Mouse (Mus musculus): Measurements from ENCODE around the gene Utrn. TPM values are rescaled to one million over a fixed set of nuclear protein-coding genes. Genes with fewer than 3 reads are reported as not detected.

The Utrn gene
- 95.6 TPM for polyA plus RNA-seq (2014; fragmentation: Illumina TruSeq; extraction: RNeasy Lipid Tissue Mini Kit (QIAGEN cat#74804); ENCODE audit: low read depth, low replicate concordance)

DNA sequence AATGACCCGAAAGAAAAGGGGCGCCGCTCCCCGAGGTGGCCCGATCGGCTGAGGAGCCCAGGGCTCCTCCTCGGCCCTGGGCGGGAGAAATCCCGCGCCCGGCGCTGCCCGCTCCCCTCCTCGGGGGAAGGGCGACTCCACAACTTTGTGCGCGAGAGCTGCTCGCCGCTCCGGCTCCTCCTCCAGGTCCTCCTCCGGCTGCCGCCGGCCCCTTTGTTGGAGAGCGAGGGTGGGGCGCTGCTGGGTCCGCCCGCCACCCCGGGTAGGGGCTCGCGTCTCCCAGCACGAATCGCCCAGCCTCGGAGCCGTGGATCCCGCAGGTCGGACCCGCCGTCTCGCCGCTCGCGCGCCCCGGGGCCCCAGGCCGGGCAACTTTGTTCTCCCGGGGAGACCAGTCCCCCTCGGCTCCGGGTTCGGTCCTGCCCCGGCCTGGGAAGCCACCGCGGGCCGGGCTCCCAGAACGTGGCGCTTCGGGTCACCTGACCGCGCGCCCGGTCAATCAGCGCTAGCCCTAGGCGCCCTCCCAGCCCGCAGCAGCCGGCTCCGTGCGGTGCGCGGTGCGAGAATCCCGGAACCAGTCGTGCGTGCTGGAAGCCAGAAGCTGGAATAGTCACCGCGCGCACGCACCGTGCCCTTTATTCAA, at the start of gene Utrn:
Gene Utrn, minus strand, starts transcription at position 337 of the 643 bp plus-strand sequence.

Other genes with a start within 250 kb of the Utrn start
- 3.4 TPM for gene Stx11, start 94.9 kb upstream of the Utrn start, polyA plus RNA-seq (2014; fragmentation: Illumina TruSeq; extraction: RNeasy Lipid Tissue Mini Kit (QIAGEN cat#74804); ENCODE audit: low read depth, low replicate concordance)
- gene Sf3b5, start 136.0 kb upstream of the Utrn start, polyA plus RNA-seq (2014; fragmentation: Illumina TruSeq; extraction: RNeasy Lipid Tissue Mini Kit (QIAGEN cat#74804); ENCODE audit: low read depth, low replicate concordance), result not detected
- gene Plagl1, start 191.1 kb upstream of the Utrn start, polyA plus RNA-seq (2014; fragmentation: Illumina TruSeq; extraction: RNeasy Lipid Tissue Mini Kit (QIAGEN cat#74804); ENCODE audit: low read depth, low replicate concordance), result 18.5 TPM

All from sigmoid colon, adult 10 weeks (tissue).